Mouse (Mus musculus) left cerebral cortex, postnatal 36 days (tissue): ENCODE data around the gene Gm42421. TPM values are rescaled to one million over a fixed set of nuclear protein-coding genes. Genes with fewer than 3 reads are reported as not detected.

ENCODE experiments used
- DNase-seq, 2 experiments: peaks; one replicate each; pipeline ENCODE4 v3.0.0; 2021 to 2022; ENCODE audit warnings: low spot score in 2 of 2, mixed read lengths in 1 of 2
- intact Hi-C: fragments of 180-260 bp; cut with DNase I; formaldehyde crosslinking; loops from one replicate; pipeline ENCODE4 v1.15.1; 2025
- total RNA-seq, 2 experiments: library from RNA; stranded (reverse); gene quantifications; 2 replicates each; pipeline ENCODE4 v1.2.3; 2021

The Gm42421 gene
- total RNA-seq, 2 experiments from 2014 or later: 1.3 TPM; not detected in 1

GRCm38 (mm10) chr5:143985381-143985780, 57.4 kb downstream of the Gm42421 start:
- no peak for DNase-seq
- intact Hi-C loops: no loop called here

Other genes starting within 250 kb of the Gm42421 start
- 10 to 100 TPM; 21.7 to 27.1 TPM for gene Usp42, start 195.9 kb upstream of the Gm42421 start, total RNA-seq
- gene Eif2ak1, start 110.4 kb upstream of the Gm42421 start, total RNA-seq: 10 to 100 TPM; 44.9 to 45.1 TPM
- not detected for gene Ankrd61, start 30.5 kb upstream of the Gm42421 start, total RNA-seq
- gene Aimp2, start 18.3 kb upstream of the Gm42421 start, total RNA-seq: 10 to 100 TPM; 31.6 to 34.8 TPM
- 10 to 100 TPM; 17.4 to 18.1 TPM for gene Pms2, start 18.2 kb upstream of the Gm42421 start, total RNA-seq
- 1 to 10 TPM; 4.0 to 5.3 TPM for gene Rsph10b, start 4.9 kb downstream of the Gm42421 start, total RNA-seq
- 10 to 100 TPM; 43.0 to 45.0 TPM for gene Ccz1, start 86.7 kb downstream of the Gm42421 start, total RNA-seq
- gene Ocm, start 98.5 kb downstream of the Gm42421 start, total RNA-seq: 1 to 10 TPM; 2.2 to 3.8 TPM
- 100 to 1,000 TPM; 163 to 182 TPM for gene Lmtk2, start 172.3 kb downstream of the Gm42421 start, total RNA-seq